Mouse (Mus musculus) CH12.LX (cell line): ENCODE results near the gene Rnf181. TPM values are rescaled to one million over a fixed set of nuclear protein-coding genes. Genes with fewer than 3 reads are reported as not detected.

Source experiments
- DNase-seq: peaks from one replicate; pipeline ENCODE4 v3.0.0-alpha.2; 2013; ENCODE audit errors: extremely low read depth
- H3K27ac ChIP-seq: 2 replicates; pipeline ENCODE4 v1.5.1; 2012; ENCODE audit warnings: low read depth, mild to moderate bottlenecking, control low read depth, moderate library complexity; ENCODE audit not compliant: insufficient read depth
- H3K27me3 ChIP-seq: replicated peaks from 2 replicates; pipeline ENCODE3; 2012; ENCODE audit warnings: inconsistent platforms
- H3K36me3 ChIP-seq, 2 experiments: replicated peaks in 1 of 2; 2 replicates each; pipeline versions ENCODE3 to v1.6.1; 2012; ENCODE audit warnings: inconsistent platforms in 1 of 2, low read length in 1 of 2, mild to moderate bottlenecking in 1 of 2, mixed read lengths in 1 of 2, moderate library complexity in 1 of 2; ENCODE audit not compliant: control insufficient read depth in 1 of 2, insufficient read depth in 1 of 2
- H3K4me1 ChIP-seq, 2 experiments: 2 replicates each; pipeline ENCODE4 v1.6.1; 2012; ENCODE audit warnings: inconsistent platforms in 1 of 2, moderate library complexity in 1 of 2; ENCODE audit not compliant: insufficient read depth in 2 of 2, control insufficient read depth in 1 of 2
- H3K4me2 ChIP-seq: 2 replicates; pipeline ENCODE4 v1.6.1; 2012; ENCODE audit warnings: low read depth, mild to moderate bottlenecking, control low read depth; ENCODE audit not compliant: poor library complexity, insufficient read depth, severe bottlenecking
- H3K4me3 ChIP-seq, 3 experiments: fragments of 150-350 bp in 1 of 3; sonication (generic) in 1 of 3; replicated peaks in 1 of 3; 2 replicates each; pipeline versions ENCODE3 to v1.5.1; 2011 to 2012; ENCODE audit warnings: low read depth in 2 of 3, low read length in 2 of 3, mild to moderate bottlenecking in 2 of 3, moderate library complexity in 2 of 3, control low read depth in 1 of 3, improper control_type of control experiment in 1 of 3, inconsistent platforms in 1 of 3, mixed read lengths in 1 of 3; ENCODE audit not compliant: poor library complexity in 1 of 3
- H3K79me2 ChIP-seq: replicated peaks from 2 replicates; pipeline ENCODE4 v1.6.1; 2012; ENCODE audit warnings: mild to moderate bottlenecking, moderate library complexity; ENCODE audit not compliant: control insufficient read depth, poor library complexity, insufficient read depth, severe bottlenecking; ENCODE audit errors: extremely low read depth
- H3K9ac ChIP-seq: 2 replicates; pipeline ENCODE4 v1.6.1; 2012; ENCODE audit warnings: low read depth, mild to moderate bottlenecking, control low read depth, moderate library complexity; ENCODE audit not compliant: insufficient read depth
- H3K9me3 ChIP-seq: replicated peaks from 2 replicates; pipeline ENCODE3; 2012; ENCODE audit warnings: low read length, inconsistent platforms, mixed read lengths
- BHLHE40 ChIP-seq: IDR thresholded peaks from 2 replicates; pipeline ENCODE4 v1.6.1; 2011; ENCODE audit warnings: mild to moderate bottlenecking, low read depth, low read length, improper control_type of control experiment
- CHD1 ChIP-seq: IDR thresholded peaks from 2 replicates; pipeline ENCODE4 v1.6.1; 2012; ENCODE audit warnings: low read depth, low read length, improper control_type of control experiment, inconsistent platforms
- CTCF ChIP-seq, 2 experiments: IDR thresholded peaks in 1 of 2; conservative IDR thresholded peaks in 1 of 2; 2 replicates each; pipeline ENCODE4 v1.5.1; 2011 to 2012; ENCODE audit warnings: low read depth in 2 of 2, low read length in 2 of 2, improper control_type of control experiment in 1 of 2, inconsistent platforms in 1 of 2, mild to moderate bottlenecking in 1 of 2, moderate library complexity in 1 of 2
- ELF1 ChIP-seq: IDR thresholded peaks from 2 replicates; pipeline ENCODE4 v1.6.1; 2014; ENCODE audit warnings: low read depth, mild to moderate bottlenecking, inconsistent platforms, low read length, improper control_type of control experiment
- EP300 ChIP-seq: IDR thresholded peaks from 2 replicates; pipeline ENCODE4 v1.6.1; 2011; ENCODE audit warnings: low read length, improper control_type of control experiment
- ETS1 ChIP-seq: conservative IDR thresholded peaks from 2 replicates; pipeline ENCODE4 v1.6.1; 2012; ENCODE audit warnings: low read depth, mild to moderate bottlenecking, inconsistent platforms, low read length, improper control_type of control experiment, moderate library complexity
- HCFC1 ChIP-seq: IDR thresholded peaks from 2 replicates; pipeline ENCODE4 v1.6.1; 2012; ENCODE audit warnings: low read depth, mild to moderate bottlenecking, inconsistent platforms, low read length, improper control_type of control experiment
- IRF4 ChIP-seq: IDR thresholded peaks from 2 replicates; pipeline ENCODE4 v1.6.1; 2014; ENCODE audit warnings: low read depth, mild to moderate bottlenecking, inconsistent platforms, low read length, improper control_type of control experiment
- MAFK ChIP-seq: IDR thresholded peaks from 2 replicates; pipeline ENCODE4 v1.6.1; 2011; ENCODE audit warnings: low read length, improper control_type of control experiment; ENCODE audit not compliant: insufficient replicate concordance
- MAX ChIP-seq: IDR thresholded peaks from 2 replicates; pipeline ENCODE4 v1.6.1; 2011; ENCODE audit warnings: low read length, improper control_type of control experiment
- MAZ ChIP-seq: IDR thresholded peaks from 2 replicates; pipeline ENCODE4 v1.6.1; 2012; ENCODE audit warnings: low read depth, mild to moderate bottlenecking, inconsistent platforms, low read length, improper control_type of control experiment, moderate library complexity
- MXI1 ChIP-seq: IDR thresholded peaks from 2 replicates; pipeline ENCODE4 v1.6.1; 2011; ENCODE audit warnings: mild to moderate bottlenecking, low read depth, low read length, improper control_type of control experiment
- MYC ChIP-seq: IDR thresholded peaks from 2 replicates; pipeline ENCODE4 v1.6.1; 2011; ENCODE audit warnings: low read depth, mild to moderate bottlenecking, improper control_type of control experiment, low read length
- NELFE ChIP-seq: IDR thresholded peaks from 2 replicates; pipeline ENCODE4 v1.6.1; 2011; ENCODE audit warnings: low read depth, low read length, improper control_type of control experiment
- NRF1 ChIP-seq: IDR thresholded peaks from 2 replicates; pipeline ENCODE4 v1.6.1; 2014; ENCODE audit warnings: low read depth, mild to moderate bottlenecking, inconsistent platforms, low read length, improper control_type of control experiment, moderate library complexity
- POLR2A ChIP-seq: IDR thresholded peaks from 2 replicates; pipeline ENCODE4 v1.6.1; 2011; ENCODE audit warnings: low read depth, mild to moderate bottlenecking, improper control_type of control experiment, low read length
- POLR2AphosphoS2 ChIP-seq: IDR thresholded peaks from 2 replicates; pipeline ENCODE4 v1.6.1; 2011; ENCODE audit warnings: low read depth, low read length, improper control_type of control experiment
- RAD21 ChIP-seq: IDR thresholded peaks from 2 replicates; pipeline ENCODE4 v1.6.1; 2011; ENCODE audit warnings: low read depth, mild to moderate bottlenecking, low read length, improper control_type of control experiment, moderate library complexity
- RCOR1 ChIP-seq: conservative IDR thresholded peaks from 2 replicates; pipeline ENCODE4 v1.6.1; 2012; ENCODE audit warnings: low read depth, mild to moderate bottlenecking, inconsistent platforms, low read length, improper control_type of control experiment
- SIN3A ChIP-seq: IDR thresholded peaks from 2 replicates; pipeline ENCODE4 v1.6.1; 2012; ENCODE audit warnings: low read length, improper control_type of control experiment, inconsistent platforms
- SMC3 ChIP-seq: IDR thresholded peaks from 2 replicates; pipeline ENCODE4 v1.6.1; 2011; ENCODE audit warnings: low read depth, low read length, improper control_type of control experiment
- TBP ChIP-seq: conservative IDR thresholded peaks from 2 replicates; pipeline ENCODE4 v1.6.1; 2011; ENCODE audit warnings: low read depth, low read length, improper control_type of control experiment
- TCF12 ChIP-seq: IDR thresholded peaks from 2 replicates; pipeline ENCODE4 v1.6.1; 2014; ENCODE audit warnings: low read depth, mild to moderate bottlenecking, inconsistent platforms, low read length, improper control_type of control experiment
- UBTF ChIP-seq: IDR thresholded peaks from 2 replicates; pipeline ENCODE4 v1.6.1; 2012; ENCODE audit warnings: low read depth, mild to moderate bottlenecking, inconsistent platforms, low read length, improper control_type of control experiment, moderate library complexity
- USF2 ChIP-seq: conservative IDR thresholded peaks from 2 replicates; pipeline ENCODE4 v1.6.1; 2011; ENCODE audit warnings: low read depth, low read length, improper control_type of control experiment
- ZC3H11A ChIP-seq: IDR thresholded peaks from 2 replicates; pipeline ENCODE4 v1.6.1; 2012; ENCODE audit warnings: low read depth, mild to moderate bottlenecking, inconsistent platforms, low read length, improper control_type of control experiment
- ZKSCAN1 ChIP-seq: IDR thresholded peaks from 2 replicates; pipeline ENCODE4 v1.6.1; 2012; ENCODE audit warnings: low read depth, inconsistent platforms, low read length, improper control_type of control experiment, borderline replicate concordance
- ZMIZ1 ChIP-seq: IDR thresholded peaks from 2 replicates; pipeline ENCODE4 v1.6.1; 2012; ENCODE audit warnings: low read depth, mild to moderate bottlenecking, inconsistent platforms, low read length, improper control_type of control experiment
- ZNF384 ChIP-seq: IDR thresholded peaks from 2 replicates; pipeline ENCODE4 v1.6.1; 2012; ENCODE audit warnings: low read depth, low read length, improper control_type of control experiment, inconsistent platforms
- dilution Hi-C: fragments of 300-500 bp; cut with MboI; formaldehyde crosslinking; loops from 2 replicates; pipeline ENCODE4 v1.14.3; 2020; ENCODE audit warnings: low sequenced_read_pairs; ENCODE audit not compliant: extremely low pct_unique_long_range_greater_than_20kb, extremely low pct_ligation_motif_present
- in situ Hi-C: fragments of 300-500 bp; cut with MboI; formaldehyde crosslinking; loops from 3 replicates; pipeline ENCODE4 v1.14.3; 2019; ENCODE audit warnings: low sequenced_read_pairs, low pct_ligation_motif_present, low pct_unique_long_range_greater_than_20kb, mixed read lengths
- polyA plus RNA-seq: library from polyadenylated mRNA; unstranded; fragments of >175 nt; gene quantifications from 2 replicates; pipeline ENCODE4 v1.2.1, GENCODE M21; 2012; ENCODE audit warnings: low read depth; ENCODE audit not compliant: insufficient read length
- total RNA-seq, 2 experiments: library from RNA; depleted of rRNA; stranded (reverse); fragments of 300-350 nt in 1 of 2; fragments of >200 nt in 1 of 2; gene quantifications; 2 replicates each; pipeline ENCODE4 v1.2.3; 2012 to 2014

Gene Rnf181
- total and polyA plus RNA-seq, 3 experiments = 63.2 to 88.7 (median 83.2) TPM

- no peak overlapping the region for H3K9ac ChIP-seq
- no peaks in the 10 kb centered on the region for H3K9me3 ChIP-seq
- no peak overlapping the region for H3K27ac ChIP-seq
- H3K36me3 ChIP-seq = peaks cover 5 to 32% of the 10 kb centered on the region in 2 experiments
- no peak overlapping the region for H3K4me2 ChIP-seq
- peaks cover 0 to 9% of the 10 kb centered on the region in 2 experiments; a peak in 2 of 4 replicates for H3K4me1 ChIP-seq
- no peaks in the 10 kb centered on the region for H3K79me2 ChIP-seq
- TF ChIP-seq TCF12 = no peak
- no peak for TF ChIP-seq BHLHE40
- no peak for TF ChIP-seq MAX
- TF ChIP-seq RCOR1 = no peak
- TF ChIP-seq USF2 = no peak
- no peak for TF ChIP-seq SMC3
- no peak for TF ChIP-seq RAD21
- TF ChIP-seq SIN3A = no peak
- no peak for TF ChIP-seq CHD1
- no peak for TF ChIP-seq ZKSCAN1
- no peak for TF ChIP-seq NRF1
- no peak for TF ChIP-seq MYC
- no peak for TF ChIP-seq TBP
- no peak for TF ChIP-seq ETS1
- TF ChIP-seq NELFE = no peak
- TF ChIP-seq HCFC1 = no peak
- no peak for TF ChIP-seq EP300
- no peak for TF ChIP-seq MAZ
- TF ChIP-seq MAFK = no peak
- TF ChIP-seq POLR2AphosphoS2 = no peak
- H3K4me3 ChIP-seq = no peak overlapping the region
- in situ Hi-C loops = no loop called here
- DNase-seq = no peak
- H3K27me3 ChIP-seq = peaks cover 10% of the 10 kb centered on the region
- dilution Hi-C loops = no loop called here
Measured at GRCm38 (mm10) chr6:72382494-72382893, 15.7 kb upstream of the Rnf181 start.

DNA sequence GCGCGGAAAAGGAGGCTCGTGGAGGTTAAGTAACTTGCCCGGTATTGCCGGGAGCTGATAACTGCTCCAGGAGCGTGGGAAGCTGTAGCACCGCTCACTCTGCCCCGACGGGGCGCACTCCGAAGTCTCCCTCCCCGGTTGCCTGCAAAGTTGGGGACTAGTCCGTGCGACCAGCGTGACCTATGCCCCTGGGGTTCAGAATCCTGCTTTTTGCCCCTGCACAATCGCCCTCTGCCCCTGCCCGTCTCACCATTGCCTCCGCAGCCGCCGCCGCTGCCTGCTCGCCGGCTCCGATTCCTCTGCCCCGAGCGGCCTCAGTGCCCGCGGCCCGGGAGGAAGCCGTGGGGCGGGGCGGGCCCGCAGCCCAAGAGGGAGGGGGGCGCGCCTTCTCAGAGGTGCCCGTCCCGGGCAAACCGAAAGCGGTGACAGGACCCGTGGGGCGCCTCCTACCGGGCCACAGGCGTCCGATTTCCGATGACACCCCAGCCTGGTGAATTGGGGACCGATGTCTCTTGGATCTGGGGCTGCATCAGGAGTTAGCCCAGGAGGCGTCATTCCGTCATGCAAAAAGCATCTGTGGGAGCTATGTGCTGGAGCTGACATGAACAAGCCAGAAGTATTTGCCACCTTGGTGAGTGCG lies 13.5 kb upstream of the Rnf181 start, which contains the start of gene Vamp5:
Vamp5 (minus strand) TSS at position 338 of the 640 bp plus-strand sequence.
- no peak for TF ChIP-seq SIN3A
- peak; percentile 19; the same call in 1 of the 2 replicates for TF ChIP-seq POLR2A
- no peak; the same call in 1 of the 2 replicates for TF ChIP-seq MXI1
- TF ChIP-seq ZNF384 = no peak
- no peak for TF ChIP-seq ELF1
- TF ChIP-seq RAD21 = no peak; the same call in 1 of the 2 replicates
- no peak for TF ChIP-seq ZMIZ1
- peak; percentile 38; the same call in 1 of the 2 replicates for TF ChIP-seq TCF12
- no peak for TF ChIP-seq ZC3H11A
- peak in 1 of 2 experiments; percentile 64; a peak in 2 of 4 replicates for TF ChIP-seq CTCF (conservative IDR thresholded peaks at IDR 0.05 in 1 of 2, IDR thresholded peaks at IDR 0.05 in 1 of 2; ENCODE audit: low read depth in 2 of 2, low read length in 2 of 2)
- TF ChIP-seq SMC3 = 0 out of 2 replicates have a peak, but pooled peaks have one; percentile 13
- TF ChIP-seq MAZ = peak; percentile 63; the same call in 1 of the 2 replicates
- no peak for TF ChIP-seq MYC
- peak; percentile 48; the same call in 1 of the 2 replicates for TF ChIP-seq IRF4
- TF ChIP-seq TBP = no peak
- TF ChIP-seq UBTF = peak; percentile 75; the same call in 1 of the 2 replicates
- no peak for TF ChIP-seq POLR2AphosphoS2
- TF ChIP-seq, all 38 proteins: peak for 7
- H3K9me3 ChIP-seq = no peaks in the 10 kb centered on the region
- peak within 1 kb of the TSS; percentile 33 for H3K4me2 ChIP-seq
- H3K79me2 ChIP-seq = no peaks in the 10 kb centered on the region
- peaks cover 3 to 14% of the 10 kb centered on the region in 2 experiments for H3K36me3 ChIP-seq
- H3K27ac ChIP-seq = no peak within 1 kb of the TSS
- H3K9ac ChIP-seq = peak within 1 kb of the TSS; percentile 46; the same call in 1 of the 2 replicates
- in situ Hi-C loops (no loop called here), dilution Hi-C loops (no loop called here)
- H3K4me3 ChIP-seq = peak within 1 kb of the TSS; percentile 54 to 68 (median 67)
- peaks cover under 1 to 16% of the 10 kb centered on the region in 2 experiments; a peak in 2 of 4 replicates for H3K4me1 ChIP-seq
- no peak for DNase-seq
- H3K27me3 ChIP-seq = peaks cover 10% of the 10 kb centered on the region
